Mouse (Mus musculus): Measurements from ENCODE around the gene Mff.

Mff gene

GRCm38 (mm10) chr1:82771022-82771586 is 46.4 kb downstream of the Mff start, which contains the start of gene Gm47791:
TSS of gene Gm47791 (minus strand) at chr1:82771243.
- DNase-seq (ENCODE audit: low read depth, low spot score) = no peak

- DNase-seq (ENCODE audit: low read depth, low spot score) = no peak
Observed at GRCm38 (mm10) chr1:82772428-82772827, 47.7 kb downstream of the Mff start.

DNA sequence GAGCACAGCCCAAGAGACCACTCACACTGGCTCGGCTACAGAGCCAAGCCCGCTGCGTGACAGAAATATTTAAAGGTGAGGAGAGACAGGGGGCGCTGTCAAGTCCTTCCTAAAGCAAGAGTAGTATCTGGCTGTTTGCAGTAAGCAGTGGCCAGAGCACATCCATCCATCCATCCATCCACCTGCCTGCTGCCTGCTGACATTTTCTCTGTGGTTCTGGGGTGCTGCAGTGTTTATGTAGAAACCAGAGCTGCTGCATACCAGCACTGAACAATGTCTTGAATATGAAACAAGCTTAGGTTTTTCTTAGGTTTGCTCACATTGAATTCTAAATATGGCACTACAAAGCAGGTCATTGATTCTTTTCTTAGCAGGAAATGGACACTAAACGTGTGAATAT is 48.5 kb downstream of the Mff start:
- DNase-seq (ENCODE audit: low read depth, low spot score) = no peak

GRCm38 (mm10) chr1:82775293-82775692 is 50.6 kb downstream of the Mff start:
- no peak for DNase-seq (ENCODE audit: low read depth, low spot score)

DNA sequence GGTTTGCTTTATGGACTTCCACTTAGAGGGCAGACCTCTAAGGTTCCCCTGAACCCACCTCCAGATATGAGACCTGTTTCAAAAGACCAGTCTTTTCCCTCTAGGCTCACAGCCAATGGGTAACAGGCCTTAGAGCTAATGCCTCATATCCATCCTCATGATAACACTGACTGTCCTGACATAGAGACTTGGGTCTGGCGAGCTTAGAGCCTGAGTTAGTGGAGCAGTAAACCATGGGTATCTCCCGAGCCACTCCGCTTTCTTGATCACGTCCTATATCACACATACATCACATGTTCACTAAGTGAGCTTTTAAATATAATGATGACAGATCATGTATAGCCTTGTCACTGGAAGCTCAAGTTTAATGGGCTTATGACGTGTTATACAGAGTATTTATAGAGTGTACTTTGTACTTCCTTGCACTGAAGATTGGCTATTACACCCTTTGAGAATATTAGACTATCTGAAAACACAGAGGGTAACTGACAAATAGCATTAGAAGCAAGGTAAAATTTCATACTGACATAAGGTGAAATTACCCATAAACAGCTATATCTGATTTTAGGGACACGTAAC is 54.8 kb downstream of the Mff start:
- no peak for DNase-seq (ENCODE audit: low read depth, low spot score)

- no peak for DNase-seq (ENCODE audit: low read depth, low spot score)
Observed at GRCm38 (mm10) chr1:82783559-82783958, 58.9 kb downstream of the Mff start.

- DNase-seq (ENCODE audit: low read depth, low spot score) = no peak
Observed at GRCm38 (mm10) chr1:82785546-82785945, 60.9 kb downstream of the Mff start.

DNA sequence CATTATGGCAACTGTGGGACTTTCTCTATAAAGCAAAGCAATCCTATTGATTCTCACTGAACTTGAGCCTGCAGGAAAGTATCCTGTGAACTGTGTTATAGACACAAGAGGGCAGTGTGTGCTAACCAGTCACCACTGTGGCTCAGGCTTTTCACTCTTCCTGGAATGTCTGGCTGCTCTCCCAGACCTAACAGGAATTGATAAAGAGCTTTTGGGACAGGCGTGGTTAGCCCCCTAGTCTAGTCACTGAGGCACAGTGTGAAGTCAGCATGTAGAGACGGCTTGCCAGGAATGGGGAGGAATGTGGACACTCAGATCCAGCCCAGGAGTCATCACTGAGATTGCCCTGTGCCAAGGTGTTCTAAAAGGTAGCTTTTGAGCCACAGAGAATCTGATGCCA is 62.7 kb downstream of the Mff start:
- DNase-seq (ENCODE audit: low read depth, low spot score) = peak; percentile 62

- peak; percentile 58 for DNase-seq (ENCODE audit: low read depth, low spot score)
Observed at GRCm38 (mm10) chr1:82788070-82788469, 63.4 kb downstream of the Mff start.

- DNase-seq (ENCODE audit: low read depth, low spot score) = no peak
Observed at GRCm38 (mm10) chr1:82791105-82791504, 66.4 kb downstream of the Mff start.

DNA sequence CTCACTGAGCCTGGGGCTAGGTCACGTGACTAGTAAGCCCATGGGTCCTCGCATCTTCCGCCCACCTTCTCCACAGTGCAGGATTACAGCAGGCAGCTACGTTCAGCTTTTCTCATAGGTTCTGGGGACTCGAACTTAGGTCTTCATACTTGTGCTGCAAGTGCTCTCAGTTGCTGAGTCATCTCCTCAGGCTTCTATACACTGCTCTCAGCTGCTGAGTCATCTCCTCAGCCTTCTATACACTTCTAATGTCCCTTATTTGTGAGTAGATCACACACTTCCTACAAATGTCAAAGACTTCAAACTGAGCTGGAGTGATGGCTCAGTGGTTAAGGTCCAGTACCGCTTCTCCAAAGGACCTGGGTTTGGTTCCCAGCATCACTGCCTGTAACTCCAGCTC is 67.5 kb downstream of the Mff start:
- DNase-seq (ENCODE audit: low read depth, low spot score) = no peak

DNA sequence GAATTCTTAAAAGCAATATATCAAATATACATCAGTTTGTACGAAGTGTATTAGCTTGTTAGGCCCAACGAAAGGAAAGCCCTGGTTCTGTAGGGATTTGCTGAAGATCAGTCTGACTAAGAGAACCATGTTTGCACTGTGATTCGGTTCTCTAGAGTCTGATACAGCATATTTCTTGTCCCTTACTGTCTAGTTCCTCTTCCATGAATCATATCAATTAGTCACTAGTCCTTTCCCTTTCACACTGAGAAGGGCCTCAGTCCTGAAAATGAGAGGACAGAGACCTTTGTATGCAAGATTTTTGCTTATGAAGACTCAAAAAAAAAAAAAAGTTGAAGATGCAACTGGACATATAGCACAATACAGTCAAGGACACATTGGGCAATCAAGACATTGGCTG is 68.4 kb downstream of the Mff start:
- no peak for DNase-seq (ENCODE audit: low read depth, low spot score)

DNA sequence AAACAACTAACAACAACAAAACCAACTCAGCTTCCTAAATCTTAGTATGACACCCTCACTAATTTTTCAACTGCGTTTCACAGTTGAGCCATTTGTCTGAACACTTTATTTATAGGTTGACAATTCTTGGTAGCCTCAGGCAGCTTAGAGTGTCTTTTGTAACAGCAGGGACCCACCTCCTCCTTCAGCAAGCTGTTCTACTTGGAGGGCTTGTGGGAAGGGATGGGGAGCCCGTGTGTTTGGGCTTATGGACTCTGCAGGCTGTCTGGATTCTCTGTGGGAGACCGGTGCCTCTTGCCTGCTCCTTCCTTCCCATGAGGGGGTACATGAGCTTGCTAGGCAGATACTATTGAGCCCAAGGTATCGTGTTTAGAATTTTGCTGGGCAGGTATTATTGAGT is 69.3 kb downstream of the Mff start:
- peak; percentile 79 for DNase-seq (ENCODE audit: low read depth, low spot score)

DNA sequence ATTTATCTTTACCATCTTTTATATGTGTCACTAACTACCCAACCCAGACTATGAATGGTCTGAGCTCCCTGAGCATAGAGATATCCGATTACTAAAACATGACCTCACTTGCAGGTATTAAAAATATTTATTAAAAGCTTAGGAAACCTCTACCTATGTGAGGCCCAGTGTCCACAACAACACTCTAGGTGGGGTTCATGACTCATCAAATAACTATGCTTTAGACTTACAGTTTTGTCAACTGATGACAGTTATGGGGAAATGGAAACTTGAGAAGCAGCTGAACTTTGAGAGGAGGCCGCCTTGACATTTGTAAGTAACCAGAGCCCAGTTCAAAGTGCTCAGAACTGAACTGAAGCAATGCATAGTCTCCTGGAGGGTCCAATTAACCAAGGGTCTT is 70.5 kb downstream of the Mff start:
- DNase-seq (ENCODE audit: low read depth, low spot score) = no peak

- DNase-seq (ENCODE audit: low read depth, low spot score) = no peak
Observed at GRCm38 (mm10) chr1:82795702-82796443, 71.2 kb downstream of the Mff start.

- no peak for DNase-seq (ENCODE audit: low read depth, low spot score)
Observed at GRCm38 (mm10) chr1:82797088-82797487, 72.4 kb downstream of the Mff start.

DNA sequence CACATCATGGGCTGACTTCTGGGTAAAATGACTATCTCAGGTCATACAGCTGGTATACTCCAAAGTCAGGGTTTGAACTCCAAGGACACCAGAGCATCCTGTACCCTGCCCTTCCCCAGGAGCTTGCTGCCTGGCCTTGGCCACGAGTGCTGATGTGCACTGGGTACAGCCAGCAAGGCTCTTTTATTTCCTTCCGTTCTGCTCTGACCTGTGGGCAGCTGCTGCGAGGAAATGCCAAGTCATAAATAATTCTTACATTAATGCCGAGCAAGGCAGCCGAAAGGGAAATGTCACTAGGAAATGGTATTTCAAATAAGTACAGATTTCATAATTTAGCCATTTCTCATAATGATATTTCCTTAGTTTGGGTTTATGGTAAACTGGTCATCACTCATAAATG is 73.6 kb downstream of the Mff start:
- DNase-seq (ENCODE audit: low read depth, low spot score) = no peak

GRCm38 (mm10) chr1:82798922-82799321 is 74.2 kb downstream of the Mff start:
- DNase-seq (ENCODE audit: low read depth, low spot score) = no peak

- DNase-seq (ENCODE audit: low read depth, low spot score) = no peak
Observed at GRCm38 (mm10) chr1:82801105-82801783, 76.6 kb downstream of the Mff start.

All from telencephalon, adult 2 months (tissue).